Mouse (Mus musculus): ENCODE data around the gene Ptprf. TPM values are rescaled to one million over a fixed set of nuclear protein-coding genes. Genes with fewer than 3 reads are reported as not detected.

Ptprf gene
- polyA plus RNA-seq (2017; shearing (Covaris generic)) = 0.51 TPM

GRCm38 (mm10) chr4:118291231-118291630, at the start of gene Ptprf:
Gene Ptprf (minus strand): TSS chr4:118291405.

GRCm38 (mm10) chr4:118179467-118180300, 111.5 kb downstream of the Ptprf start, which contains the start of gene Kdm4a:
Gene Kdm4a (minus strand): TSS chr4:118180043.

Other genes with a start within 250 kb of the Ptprf start
- 0.74 TPM for gene St3gal3, start 156.5 kb downstream of the Ptprf start, polyA plus RNA-seq (2017; shearing (Covaris generic))
- 36.7 TPM for gene Kdm4a, start 111.4 kb downstream of the Ptprf start, polyA plus RNA-seq (2017; shearing (Covaris generic))
- 18.0 TPM for gene Szt2, start 117.9 kb upstream of the Ptprf start, polyA plus RNA-seq (2017; shearing (Covaris generic))
- gene Med8, start 117.9 kb upstream of the Ptprf start, polyA plus RNA-seq (2017; shearing (Covaris generic)) = 128 TPM
- 181 TPM for gene Elovl1, start 136.7 kb upstream of the Ptprf start, polyA plus RNA-seq (2017; shearing (Covaris generic))
- 8.1 TPM for gene Cdc20, start 145.9 kb upstream of the Ptprf start, polyA plus RNA-seq (2017; shearing (Covaris generic))
- gene Mpl, start 166.1 kb upstream of the Ptprf start, polyA plus RNA-seq (2017; shearing (Covaris generic)) = not detected
- gene Tie1, start 198.7 kb upstream of the Ptprf start, polyA plus RNA-seq (2017; shearing (Covaris generic)) = not detected
- not detected for gene 2610528J11Rik, start 235.6 kb upstream of the Ptprf start, polyA plus RNA-seq (2017; shearing (Covaris generic))

All from CD4-positive, CD25-positive, alpha-beta regulatory T cell, adult 9 weeks (primary cell).